Mouse (Mus musculus) embryonic facial prominence, embryonic 14.5 days (tissue): Measurements from ENCODE around the gene Eid1. TPM values are rescaled to one million over a fixed set of nuclear protein-coding genes. Genes with fewer than 3 reads are reported as not detected.

Experiments used
- ATAC-seq: fragments of 200-750 bp; cut with Nextera tagmentation; 2 replicates; pipeline ENCODE4 v1.8.0; 2017; ENCODE audit warnings: low read depth, moderate number of reproducible peaks, moderate TSS enrichment
- DNase-seq: peaks from one replicate; pipeline ENCODE4 v3.0.0-alpha.2; 2015; ENCODE audit warnings: low spot score
- H3K27ac ChIP-seq: fragments of 300-500 bp; sonication (generic); replicated peaks from 2 replicates; pipeline ENCODE4 v1.5.1; 2014; ENCODE audit warnings: low read depth, mild to moderate bottlenecking, low read length, moderate library complexity
- H3K27me3 ChIP-seq: fragments of 300-500 bp; sonication (generic); replicated peaks from 2 replicates; pipeline ENCODE4 v1.6.1; 2014; ENCODE audit warnings: low read length; ENCODE audit not compliant: control insufficient read depth, insufficient read depth
- H3K36me3 ChIP-seq: fragments of 300-500 bp; sonication (generic); 2 replicates; pipeline ENCODE4 v1.6.1; 2014; ENCODE audit warnings: low read length, mixed read lengths; ENCODE audit not compliant: control insufficient read depth, insufficient read depth
- H3K4me1 ChIP-seq: fragments of 300-500 bp; sonication (generic); 2 replicates; pipeline ENCODE4 v1.6.1; 2014; ENCODE audit warnings: antibody characterized with exemption, low read length; ENCODE audit not compliant: control insufficient read depth, insufficient read depth
- H3K4me2 ChIP-seq: fragments of 300-500 bp; sonication (generic); 2 replicates; pipeline ENCODE4 v1.6.1; 2014; ENCODE audit warnings: low read depth, mild to moderate bottlenecking, low read length, moderate library complexity, mixed read lengths
- H3K4me3 ChIP-seq: fragments of 300-500 bp; sonication (generic); 2 replicates; pipeline ENCODE4 v1.5.1; 2014; ENCODE audit warnings: low read depth, mild to moderate bottlenecking, low read length
- H3K9ac ChIP-seq: fragments of 300-500 bp; sonication (generic); 2 replicates; pipeline ENCODE4 v1.6.1; 2014; ENCODE audit warnings: low read depth, mild to moderate bottlenecking, low read length, moderate library complexity, mixed read lengths
- H3K9me3 ChIP-seq: fragments of 300-500 bp; sonication (generic); 2 replicates; pipeline ENCODE4 v1.6.1; 2016; ENCODE audit warnings: low read length; ENCODE audit not compliant: control insufficient read depth
- WGBS: fragments of 180-500 bp; shearing (Covaris S2); extraction: QIAGEN DNeasy Blood & Tissue Kit; methylation state at CpG from one replicate; pipeline ENCODE4 v1.1.7; 2014; 5-methylcytosine and 5-hydroxymethylcytosine counted together
- polyA plus RNA-seq: library from polyadenylated mRNA; unstranded; fragments of >200 nt; fragmentation: Nextera tagmentation; extraction: Ambion mirVana; gene quantifications from 2 replicates; pipeline ENCODE4 v1.2.1, GENCODE M21; 2014

Gene Eid1
- polyA plus RNA-seq, 1 experiment from 2014 or later, result 273 TPM

- H3K27ac ChIP-seq, result no peak overlapping the region
- DNase-seq (peak; percentile 86), ATAC-seq (peak; percentile 58; the same call in 1 of the 2 replicates)
Observed at GRCm38 (mm10) chr2:125681811-125682210, 8.9 kb downstream of the Eid1 start.

GRCm38 (mm10) chr2:125683895-125684294 is 11.0 kb downstream of the Eid1 start:
- H3K27me3 ChIP-seq, result no peaks in the 10 kb centered on the region
- 71% methylated on average over 7 of the region's 7 CpGs for WGBS
- no peak overlapping the region for H3K9ac ChIP-seq
- H3K36me3 ChIP-seq, result no peaks in the 10 kb centered on the region
- no peak for DNase-seq
- no peak overlapping the region for H3K4me3 ChIP-seq
- no peaks in the 10 kb centered on the region for H3K9me3 ChIP-seq
- no peak overlapping the region for H3K27ac ChIP-seq
- no peak for ATAC-seq
- H3K4me1 ChIP-seq, result peaks cover 20% of the 10 kb centered on the region
- no peak overlapping the region for H3K4me2 ChIP-seq

More at GRCm38 (mm10) chr2:125681811-125682210, 8.9 kb downstream of the Eid1 start:
- Histone ChIP-seq H3K9ac (no peak overlapping the region), H3K4me3 (no peak overlapping the region), H3K27me3 (no peaks in the 10 kb centered on the region), H3K9me3 (no peaks in the 10 kb centered on the region), H3K4me1 (peaks cover 20% of the 10 kb centered on the region), H3K36me3 (no peaks in the 10 kb centered on the region), H3K4me2 (peak overlapping the region; percentile 1)
- 33% methylated on average over 9 of the region's 9 CpGs for WGBS

GRCm38 (mm10) chr2:125684559-125685440 is 11.9 kb downstream of the Eid1 start:
- Histone ChIP-seq H3K9ac (no peak overlapping the region), H3K36me3 (no peaks in the 10 kb centered on the region), H3K4me2 (peak overlapping the region; percentile 21; the same call in 1 of the 2 replicates), H3K9me3 (no peaks in the 10 kb centered on the region), H3K4me3 (no peak overlapping the region), H3K27me3 (no peaks in the 10 kb centered on the region), H3K4me1 (peaks cover 20% of the 10 kb centered on the region), H3K27ac (peak overlapping the region; percentile 73)
- ATAC-seq (peak; percentile 70; the same call in 1 of the 2 replicates), DNase-seq (peak; percentile 61)
- 40% methylated on average over 10 of the region's 10 CpGs for WGBS

- H3K27ac ChIP-seq, result peak overlapping the region; percentile 73
- no peak overlapping the region for H3K4me2 ChIP-seq
- WGBS, result 48% methylated on average over 9 of the region's 9 CpGs
- no peak overlapping the region for H3K4me3 ChIP-seq
- DNase-seq, result peak; percentile 52
- no peaks in the 10 kb centered on the region for H3K36me3 ChIP-seq
- no peaks in the 10 kb centered on the region for H3K9me3 ChIP-seq
- H3K4me1 ChIP-seq, result peaks cover 20% of the 10 kb centered on the region
- no peak overlapping the region for H3K9ac ChIP-seq
- no peaks in the 10 kb centered on the region for H3K27me3 ChIP-seq
- peak; percentile 39 for ATAC-seq
Observed at GRCm38 (mm10) chr2:125685441-125686150, 12.7 kb downstream of the Eid1 start.

GRCm38 (mm10) chr2:125692010-125692409 is 19.1 kb downstream of the Eid1 start:
- ATAC-seq (no peak), DNase-seq (no peak)
- H3K4me3 ChIP-seq, result no peak overlapping the region
- H3K4me2 ChIP-seq, result no peak overlapping the region
- 0 out of 2 replicates have a peak, but pooled peaks cover 3% of the 10 kb centered on the region for H3K4me1 ChIP-seq
- H3K27me3 ChIP-seq, result no peaks in the 10 kb centered on the region
- no peaks in the 10 kb centered on the region for H3K36me3 ChIP-seq
- WGBS, result 47% methylated on average over 2 of the region's 2 CpGs
- no peak overlapping the region for H3K27ac ChIP-seq
- H3K9ac ChIP-seq, result no peak overlapping the region
- no peaks in the 10 kb centered on the region for H3K9me3 ChIP-seq

- H3K9me3 ChIP-seq, result no peaks in the 10 kb centered on the region
- no peak overlapping the region for H3K27ac ChIP-seq
- ATAC-seq (no peak), DNase-seq (no peak)
- no peak overlapping the region for H3K4me3 ChIP-seq
- no peaks in the 10 kb centered on the region for H3K36me3 ChIP-seq
- H3K4me2 ChIP-seq, result no peak overlapping the region
- H3K4me1 ChIP-seq, result 0 out of 2 replicates have a peak, but pooled peaks cover 3% of the 10 kb centered on the region
- 71% methylated on average over 2 of the region's 2 CpGs for WGBS
- no peak overlapping the region for H3K9ac ChIP-seq
- H3K27me3 ChIP-seq, result no peaks in the 10 kb centered on the region
Observed at GRCm38 (mm10) chr2:125694798-125695197, 21.9 kb downstream of the Eid1 start.

GRCm38 (mm10) chr2:125696219-125696618 is 23.3 kb downstream of the Eid1 start:
- Histone ChIP-seq H3K27ac (no peak overlapping the region), H3K36me3 (no peaks in the 10 kb centered on the region), H3K4me1 (0 out of 2 replicates have a peak, but pooled peaks cover 3% of the 10 kb centered on the region), H3K4me3 (no peak overlapping the region), H3K9ac (no peak overlapping the region), H3K27me3 (no peaks in the 10 kb centered on the region), H3K4me2 (no peak overlapping the region), H3K9me3 (no peaks in the 10 kb centered on the region)
- 50% methylated on average over 2 of the region's 2 CpGs for WGBS
- ATAC-seq (no peak), DNase-seq (peak; percentile 60)

- no peaks in the 10 kb centered on the region for H3K9me3 ChIP-seq
- no peaks in the 10 kb centered on the region for H3K27me3 ChIP-seq
- no peak overlapping the region for H3K4me3 ChIP-seq
- 87% methylated on average over 2 of the region's 2 CpGs for WGBS
- peaks cover 5% of the 10 kb centered on the region for H3K4me1 ChIP-seq
- H3K36me3 ChIP-seq, result no peaks in the 10 kb centered on the region
- no peak overlapping the region for H3K9ac ChIP-seq
- DNase-seq (no peak), ATAC-seq (no peak)
- H3K4me2 ChIP-seq, result no peak overlapping the region
- no peak overlapping the region for H3K27ac ChIP-seq
Observed at GRCm38 (mm10) chr2:125701606-125702005, 28.7 kb downstream of the Eid1 start.
